Mouse (Mus musculus): ENCODE measurements around the gene Ifnk.

The Ifnk gene

DNA sequence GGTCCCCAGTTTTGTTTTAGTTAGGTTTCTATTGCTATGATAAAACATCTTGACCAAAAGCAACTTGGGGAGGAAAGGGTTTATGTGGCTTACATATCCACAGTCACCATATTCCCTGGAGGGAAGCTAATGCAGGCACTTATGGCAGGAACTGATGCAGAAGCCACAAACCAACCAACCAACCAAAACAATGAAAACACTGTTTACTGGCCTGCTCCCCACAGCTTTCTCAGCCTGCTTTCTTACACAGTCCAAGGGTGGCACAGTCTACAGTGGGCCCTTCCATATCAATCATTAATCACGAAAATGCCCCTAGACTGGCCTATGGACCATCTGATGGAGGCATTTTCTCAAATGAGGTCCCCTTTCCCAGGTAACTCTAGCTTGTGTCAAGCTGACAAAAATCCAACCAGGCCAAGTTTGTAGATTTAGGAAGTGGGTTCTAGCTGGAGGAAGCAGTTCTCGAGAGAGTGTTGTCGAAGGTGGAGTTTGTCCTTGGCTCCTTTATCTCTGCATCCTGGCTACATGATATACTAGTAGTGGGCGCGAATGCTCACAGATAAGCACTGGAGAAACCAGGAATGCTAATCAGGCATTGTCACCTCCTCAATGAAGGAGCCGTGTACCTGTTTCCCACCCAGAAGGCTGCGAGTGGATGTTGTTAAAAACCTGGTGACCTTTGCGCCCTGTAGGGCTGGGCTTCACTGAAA is 35.9 kb downstream of the Ifnk start:
- DNase-seq (ENCODE audit: low read depth in 1 of 2, low spot score in 2 of 2): no peak

DNA sequence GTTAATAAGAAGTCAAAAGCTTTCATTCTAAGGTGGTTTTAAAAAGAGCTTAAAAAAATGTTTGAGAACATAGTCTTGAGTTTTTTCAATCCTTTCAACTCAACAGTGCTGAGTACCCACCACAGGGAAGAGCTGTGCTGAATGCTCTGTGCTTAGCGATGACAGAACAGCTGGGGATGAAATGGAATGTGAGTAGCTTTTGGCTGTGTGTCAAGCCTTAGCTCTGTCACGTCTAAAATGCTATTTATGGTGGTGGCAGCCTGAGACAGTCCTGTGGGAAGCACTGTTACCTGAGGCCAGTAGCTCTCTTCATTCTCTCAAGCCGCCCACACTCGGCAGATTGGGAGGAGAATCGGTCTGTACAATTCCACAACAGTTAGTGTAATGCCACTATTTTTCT is 37.9 kb downstream of the Ifnk start:
- no peak for DNase-seq (ENCODE audit: low read depth in 1 of 2, low spot score in 2 of 2)

DNA sequence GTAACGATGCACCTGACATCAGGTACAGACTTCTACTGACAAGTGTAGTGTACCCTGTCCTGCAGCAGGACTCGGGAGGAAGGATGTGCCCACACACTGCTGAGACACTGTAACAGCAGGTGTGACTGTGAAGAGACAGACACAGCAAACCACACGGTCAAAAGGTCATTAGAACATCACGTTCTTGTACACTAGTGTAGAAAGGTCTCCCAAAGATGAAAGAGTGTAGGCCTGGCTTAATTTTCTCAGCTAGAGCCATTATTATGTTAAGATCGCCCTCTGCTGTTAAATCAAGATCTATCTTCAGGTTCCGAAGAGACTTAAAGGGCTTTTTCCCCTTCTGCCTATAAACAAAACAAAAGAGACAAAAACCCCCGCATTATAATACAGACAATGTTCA is 40.9 kb downstream of the Ifnk start:
- no peak for DNase-seq (ENCODE audit: low read depth in 1 of 2, low spot score in 2 of 2)

DNA sequence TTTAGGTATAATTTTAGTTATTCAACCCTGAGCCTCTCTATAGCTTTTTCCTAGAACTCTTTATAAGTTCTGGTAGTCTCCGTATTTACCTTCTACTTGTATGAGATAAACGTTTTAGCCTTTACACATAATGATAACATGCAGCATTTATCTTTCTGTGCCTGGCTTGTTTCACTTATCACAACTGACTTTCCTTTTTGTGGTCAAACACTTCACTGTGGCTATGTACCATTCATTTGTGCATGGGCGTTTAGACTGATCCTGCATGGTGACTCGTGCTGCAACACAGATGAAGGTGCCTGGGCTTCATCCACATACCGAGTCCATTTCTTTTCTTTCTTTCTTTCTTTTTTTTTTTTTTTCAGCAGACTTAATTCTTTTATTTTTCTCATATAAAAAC is 49.8 kb downstream of the Ifnk start:
- DNase-seq (ENCODE audit: low read depth in 1 of 2, low spot score in 2 of 2): no peak
